Mouse (Mus musculus) CH12.LX (cell line): ENCODE data around the gene Camp. TPM values are rescaled to one million over a fixed set of nuclear protein-coding genes. Genes with fewer than 3 reads are reported as not detected.
"Not testable (repeated sequence)": the region's sequence is repeated elsewhere in the genome, so short reads cannot be mapped to it uniquely, and the experiment has no call there.

ENCODE experiments used
- DNase-seq: peaks from one replicate; pipeline ENCODE4 v3.0.0-alpha.2; 2013; ENCODE audit errors: extremely low read depth
- H3K27ac ChIP-seq: 2 replicates; pipeline ENCODE4 v1.5.1; 2012; ENCODE audit warnings: low read depth, mild to moderate bottlenecking, control low read depth, moderate library complexity; ENCODE audit not compliant: insufficient read depth
- H3K27me3 ChIP-seq: replicated peaks from 2 replicates; pipeline ENCODE3; 2012; ENCODE audit warnings: inconsistent platforms
- H3K36me3 ChIP-seq, 2 experiments: replicated peaks in 1 of 2; 2 replicates each; pipeline versions ENCODE3 to v1.6.1; 2012; ENCODE audit warnings: inconsistent platforms in 1 of 2, low read length in 1 of 2, mild to moderate bottlenecking in 1 of 2, mixed read lengths in 1 of 2, moderate library complexity in 1 of 2; ENCODE audit not compliant: control insufficient read depth in 1 of 2, insufficient read depth in 1 of 2
- H3K4me1 ChIP-seq, 2 experiments: 2 replicates each; pipeline ENCODE4 v1.6.1; 2012; ENCODE audit warnings: inconsistent platforms in 1 of 2, moderate library complexity in 1 of 2; ENCODE audit not compliant: insufficient read depth in 2 of 2, control insufficient read depth in 1 of 2
- H3K4me2 ChIP-seq: 2 replicates; pipeline ENCODE4 v1.6.1; 2012; ENCODE audit warnings: low read depth, mild to moderate bottlenecking, control low read depth; ENCODE audit not compliant: poor library complexity, insufficient read depth, severe bottlenecking
- H3K4me3 ChIP-seq, 3 experiments: fragments of 150-350 bp in 1 of 3; sonication (generic) in 1 of 3; replicated peaks in 1 of 3; 2 replicates each; pipeline versions ENCODE3 to v1.5.1; 2011 to 2012; ENCODE audit warnings: low read depth in 2 of 3, low read length in 2 of 3, mild to moderate bottlenecking in 2 of 3, moderate library complexity in 2 of 3, control low read depth in 1 of 3, improper control_type of control experiment in 1 of 3, inconsistent platforms in 1 of 3, mixed read lengths in 1 of 3; ENCODE audit not compliant: poor library complexity in 1 of 3
- H3K79me2 ChIP-seq: replicated peaks from 2 replicates; pipeline ENCODE4 v1.6.1; 2012; ENCODE audit warnings: mild to moderate bottlenecking, moderate library complexity; ENCODE audit not compliant: control insufficient read depth, poor library complexity, insufficient read depth, severe bottlenecking; ENCODE audit errors: extremely low read depth
- H3K9ac ChIP-seq: 2 replicates; pipeline ENCODE4 v1.6.1; 2012; ENCODE audit warnings: low read depth, mild to moderate bottlenecking, control low read depth, moderate library complexity; ENCODE audit not compliant: insufficient read depth
- H3K9me3 ChIP-seq: replicated peaks from 2 replicates; pipeline ENCODE3; 2012; ENCODE audit warnings: low read length, inconsistent platforms, mixed read lengths
- CTCF ChIP-seq, 2 experiments: IDR thresholded peaks in 1 of 2; conservative IDR thresholded peaks in 1 of 2; 2 replicates each; pipeline ENCODE4 v1.5.1; 2011 to 2012; ENCODE audit warnings: low read depth in 2 of 2, low read length in 2 of 2, improper control_type of control experiment in 1 of 2, inconsistent platforms in 1 of 2, mild to moderate bottlenecking in 1 of 2, moderate library complexity in 1 of 2
- E2F4 ChIP-seq: IDR thresholded peaks from 2 replicates; pipeline ENCODE4 v1.6.1; 2011; ENCODE audit warnings: low read depth, low read length, improper control_type of control experiment; ENCODE audit not compliant: insufficient replicate concordance
- ELF1 ChIP-seq: IDR thresholded peaks from 2 replicates; pipeline ENCODE4 v1.6.1; 2014; ENCODE audit warnings: low read depth, mild to moderate bottlenecking, inconsistent platforms, low read length, improper control_type of control experiment
- ETS1 ChIP-seq: conservative IDR thresholded peaks from 2 replicates; pipeline ENCODE4 v1.6.1; 2012; ENCODE audit warnings: low read depth, mild to moderate bottlenecking, inconsistent platforms, low read length, improper control_type of control experiment, moderate library complexity
- GABPA ChIP-seq: IDR thresholded peaks from 2 replicates; pipeline ENCODE4 v1.6.1; 2012; ENCODE audit warnings: low read depth, low read length, improper control_type of control experiment, inconsistent platforms; ENCODE audit not compliant: insufficient replicate concordance
- HCFC1 ChIP-seq: IDR thresholded peaks from 2 replicates; pipeline ENCODE4 v1.6.1; 2012; ENCODE audit warnings: low read depth, mild to moderate bottlenecking, inconsistent platforms, low read length, improper control_type of control experiment
- IRF4 ChIP-seq: IDR thresholded peaks from 2 replicates; pipeline ENCODE4 v1.6.1; 2014; ENCODE audit warnings: low read depth, mild to moderate bottlenecking, inconsistent platforms, low read length, improper control_type of control experiment
- JUN ChIP-seq: IDR thresholded peaks from 2 replicates; pipeline ENCODE4 v1.6.1; 2011; ENCODE audit warnings: low read depth, mild to moderate bottlenecking, low read length, improper control_type of control experiment, moderate library complexity; ENCODE audit not compliant: insufficient read depth
- MAFK ChIP-seq: IDR thresholded peaks from 2 replicates; pipeline ENCODE4 v1.6.1; 2011; ENCODE audit warnings: low read length, improper control_type of control experiment; ENCODE audit not compliant: insufficient replicate concordance
- MAX ChIP-seq: IDR thresholded peaks from 2 replicates; pipeline ENCODE4 v1.6.1; 2011; ENCODE audit warnings: low read length, improper control_type of control experiment
- MAZ ChIP-seq: IDR thresholded peaks from 2 replicates; pipeline ENCODE4 v1.6.1; 2012; ENCODE audit warnings: low read depth, mild to moderate bottlenecking, inconsistent platforms, low read length, improper control_type of control experiment, moderate library complexity
- MEF2A ChIP-seq: IDR thresholded peaks from 2 replicates; pipeline ENCODE4 v1.6.1; 2014; ENCODE audit warnings: low read depth, mild to moderate bottlenecking, inconsistent platforms, low read length, improper control_type of control experiment, borderline replicate concordance
- MXI1 ChIP-seq: IDR thresholded peaks from 2 replicates; pipeline ENCODE4 v1.6.1; 2011; ENCODE audit warnings: mild to moderate bottlenecking, low read depth, low read length, improper control_type of control experiment
- NELFE ChIP-seq: IDR thresholded peaks from 2 replicates; pipeline ENCODE4 v1.6.1; 2011; ENCODE audit warnings: low read depth, low read length, improper control_type of control experiment
- NRF1 ChIP-seq: IDR thresholded peaks from 2 replicates; pipeline ENCODE4 v1.6.1; 2014; ENCODE audit warnings: low read depth, mild to moderate bottlenecking, inconsistent platforms, low read length, improper control_type of control experiment, moderate library complexity
- POLR2A ChIP-seq: IDR thresholded peaks from 2 replicates; pipeline ENCODE4 v1.6.1; 2011; ENCODE audit warnings: low read depth, mild to moderate bottlenecking, improper control_type of control experiment, low read length
- RAD21 ChIP-seq: IDR thresholded peaks from 2 replicates; pipeline ENCODE4 v1.6.1; 2011; ENCODE audit warnings: low read depth, mild to moderate bottlenecking, low read length, improper control_type of control experiment, moderate library complexity
- TCF12 ChIP-seq: IDR thresholded peaks from 2 replicates; pipeline ENCODE4 v1.6.1; 2014; ENCODE audit warnings: low read depth, mild to moderate bottlenecking, inconsistent platforms, low read length, improper control_type of control experiment
- USF1 ChIP-seq: IDR thresholded peaks from 2 replicates; pipeline ENCODE4 v1.6.1; 2014; ENCODE audit warnings: low read depth, mild to moderate bottlenecking, inconsistent platforms, low read length, improper control_type of control experiment
- USF2 ChIP-seq: conservative IDR thresholded peaks from 2 replicates; pipeline ENCODE4 v1.6.1; 2011; ENCODE audit warnings: low read depth, low read length, improper control_type of control experiment
- ZKSCAN1 ChIP-seq: IDR thresholded peaks from 2 replicates; pipeline ENCODE4 v1.6.1; 2012; ENCODE audit warnings: low read depth, inconsistent platforms, low read length, improper control_type of control experiment, borderline replicate concordance
- ZMIZ1 ChIP-seq: IDR thresholded peaks from 2 replicates; pipeline ENCODE4 v1.6.1; 2012; ENCODE audit warnings: low read depth, mild to moderate bottlenecking, inconsistent platforms, low read length, improper control_type of control experiment
- dilution Hi-C: fragments of 300-500 bp; cut with MboI; formaldehyde crosslinking; loops from 2 replicates; pipeline ENCODE4 v1.14.3; 2020; ENCODE audit warnings: low sequenced_read_pairs; ENCODE audit not compliant: extremely low pct_unique_long_range_greater_than_20kb, extremely low pct_ligation_motif_present
- in situ Hi-C: fragments of 300-500 bp; cut with MboI; formaldehyde crosslinking; loops from 3 replicates; pipeline ENCODE4 v1.14.3; 2019; ENCODE audit warnings: low sequenced_read_pairs, low pct_ligation_motif_present, low pct_unique_long_range_greater_than_20kb, mixed read lengths
- polyA plus RNA-seq: library from polyadenylated mRNA; unstranded; fragments of >175 nt; gene quantifications from 2 replicates; pipeline ENCODE4 v1.2.1, GENCODE M21; 2012; ENCODE audit warnings: low read depth; ENCODE audit not compliant: insufficient read length
- total RNA-seq, 2 experiments: library from RNA; depleted of rRNA; stranded (reverse); fragments of 300-350 nt in 1 of 2; fragments of >200 nt in 1 of 2; gene quantifications; 2 replicates each; pipeline ENCODE4 v1.2.3; 2012 to 2014

Camp gene
- total and polyA plus RNA-seq, 3 experiments = not detected

GRCm38 (mm10) chr9:109806695-109807293 is 42.6 kb downstream of the Camp start:
- H3K79me2 ChIP-seq = no peaks in the 10 kb centered on the region
- no peak for TF ChIP-seq CTCF (conservative IDR thresholded peaks at IDR 0.05 in 1 of 2, IDR thresholded peaks at IDR 0.05 in 1 of 2; ENCODE audit: low read depth in 2 of 2, low read length in 2 of 2)
- no peak for TF ChIP-seq MEF2A
- TF ChIP-seq ETS1 = no peak
- TF ChIP-seq ELF1 = no peak
- no peak for TF ChIP-seq NELFE
- TF ChIP-seq MAFK = no peak
- TF ChIP-seq IRF4 = no peak
- TF ChIP-seq TCF12 = no peak
- TF ChIP-seq GABPA = no peak
- TF ChIP-seq MXI1 = no peak
- no peak for TF ChIP-seq MAX
- no peak for TF ChIP-seq ZKSCAN1
- no peak for TF ChIP-seq USF2
- TF ChIP-seq E2F4 = no peak
- no peak for TF ChIP-seq JUN
- TF ChIP-seq ZMIZ1 = no peak
- no peak for TF ChIP-seq USF1
- no peaks in the 10 kb centered on the region for H3K36me3 ChIP-seq
- no peak overlapping the region for H3K9ac ChIP-seq
- dilution Hi-C loops (no loop called here), in situ Hi-C loops (no loop called here)
- peaks cover 6% of the 10 kb centered on the region for H3K9me3 ChIP-seq
- DNase-seq = no peak
- peaks cover 29% of the 10 kb centered on the region for H3K27me3 ChIP-seq
- H3K4me2 ChIP-seq = no peak overlapping the region
- H3K27ac ChIP-seq = no peak overlapping the region
- no peaks in the 10 kb centered on the region for H3K4me1 ChIP-seq
- no peak overlapping the region for H3K4me3 ChIP-seq

- no peak for DNase-seq
- Histone ChIP-seq H3K27me3 (peaks cover 25% of the 10 kb centered on the region), H3K36me3 (no peaks in the 10 kb centered on the region), H3K4me2 (no peak overlapping the region), H3K4me3 (no peak overlapping the region), H3K9me3 (peaks cover 6% of the 10 kb centered on the region)
- in situ Hi-C loops = no loop called here
- TF ChIP-seq NRF1 (no peak), POLR2A (no peak), TCF12 (no peak), NELFE (no peak), MAZ (no peak), HCFC1 (no peak), RAD21 (no peak), ETS1 (no peak), MAFK (no peak)
- TF ChIP-seq, all 38 proteins: peak for 0
- H3K9ac ChIP-seq = no peak overlapping the region
- dilution Hi-C loops = no loop called here
- no peaks in the 10 kb centered on the region for H3K4me1 ChIP-seq
- H3K79me2 ChIP-seq = no peaks in the 10 kb centered on the region
- H3K27ac ChIP-seq = no peak overlapping the region
Measured at GRCm38 (mm10) chr9:109806260-109806659, 43.2 kb downstream of the Camp start.

GRCm38 (mm10) chr9:109805596-109805995 is 43.8 kb downstream of the Camp start:
- H3K4me1 ChIP-seq, in situ Hi-C loops, H3K4me3 ChIP-seq, H3K9me3 ChIP-seq, dilution Hi-C loops, H3K9ac ChIP-seq, H3K79me2 ChIP-seq, H3K4me2 ChIP-seq, H3K27ac ChIP-seq, DNase-seq, H3K36me3 ChIP-seq: not testable (repeated sequence)
- peaks cover 21% of the 10 kb centered on the region for H3K27me3 ChIP-seq
